Mouse (Mus musculus) neutrophil, adult 5-6 weeks (primary cell): ENCODE results near the gene Apod. TPM values are rescaled to one million over a fixed set of nuclear protein-coding genes. Genes with fewer than 3 reads are reported as not detected.
"Not testable (repeated sequence)": the region's sequence is repeated elsewhere in the genome, so short reads cannot be mapped to it uniquely, and the experiment has no call there.

ENCODE experiments used
- ATAC-seq: fragments of 151-379, 151-347 bp; 2 replicates; pipeline ENCODE4 v1.8.0; 2017; ENCODE audit warnings: mild to moderate bottlenecking, moderate TSS enrichment; ENCODE audit not compliant: insufficient number of reproducible peaks, poor library complexity, low FRiP score, severe bottlenecking; ENCODE audit errors: extremely low read depth
- total RNA-seq: library from RNA; stranded (forward); fragments of 200-1000 nt; gene quantifications from 2 replicates; pipeline ENCODE4 v1.2.3, GENCODE M21; 2017

The Apod gene
- 1.9 TPM in 1 of 2 replicates, not detected in the other for total RNA-seq

- no peak for ATAC-seq
Observed at GRCm38 (mm10) chr16:31314497-31315233, at the start of gene Apod. TSS of gene Apod (minus strand) at chr16:31314808.

DNA sequence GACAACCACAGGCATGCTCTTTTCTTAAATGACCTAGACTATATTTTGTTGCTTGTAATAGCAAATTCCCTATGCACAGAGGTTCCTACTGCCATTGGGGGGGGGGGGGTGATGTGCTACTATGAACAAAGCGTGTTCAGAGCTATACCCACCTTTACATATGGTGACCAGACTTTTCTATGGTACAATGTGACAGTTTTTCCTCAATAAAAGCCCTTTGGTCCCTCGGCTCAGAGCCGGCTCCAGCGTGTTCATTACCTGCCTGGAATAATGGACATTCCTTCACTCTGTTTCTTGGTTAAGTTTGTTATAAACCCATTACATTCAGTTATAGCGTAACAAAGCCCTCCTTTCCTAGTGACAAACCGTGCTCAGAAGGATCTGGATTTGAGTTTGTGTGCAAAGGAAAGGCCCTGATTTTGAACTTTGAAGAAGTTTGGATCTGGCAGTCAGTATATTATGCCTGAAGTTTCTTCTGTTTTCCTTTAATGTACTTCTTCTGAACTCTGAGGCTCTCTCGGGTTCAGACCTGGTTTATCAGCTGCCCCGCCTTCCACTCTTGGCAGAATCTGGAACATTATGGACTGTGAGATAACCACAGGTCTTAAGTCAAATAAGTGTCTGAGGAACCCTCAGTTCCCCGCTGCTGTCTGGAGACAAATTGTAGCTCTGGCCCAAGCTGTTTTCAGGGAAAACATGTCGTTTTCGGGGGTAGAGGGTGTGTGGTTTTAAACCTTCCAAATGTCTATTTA lies 49.3 kb upstream of the Apod start:
- ATAC-seq: no peak

GRCm38 (mm10) chr16:31359542-31359941 lies 44.9 kb upstream of the Apod start:
- ATAC-seq: no peak

DNA sequence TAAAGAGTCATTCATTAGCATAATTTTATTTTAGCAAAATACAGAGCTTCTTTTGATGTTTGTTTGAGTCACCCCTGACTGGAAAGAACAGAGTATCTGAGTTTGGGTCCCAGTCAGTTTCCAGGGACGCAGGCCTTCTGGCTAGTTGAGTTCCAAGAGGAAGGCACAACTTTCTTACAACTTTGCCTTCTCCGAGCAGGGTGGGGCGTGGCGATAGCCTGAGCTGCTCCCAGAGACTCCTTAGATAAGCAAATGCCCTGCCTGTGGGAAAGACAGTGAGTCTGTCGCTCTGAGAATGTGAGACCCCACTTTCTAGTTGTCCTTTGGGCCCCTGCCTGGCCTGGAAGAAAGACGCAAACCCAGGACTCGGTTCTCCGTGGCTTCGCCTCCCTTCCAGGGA lies 44.4 kb upstream of the Apod start:
- ATAC-seq: no peak

- ATAC-seq: no peak
Observed at GRCm38 (mm10) chr16:31358576-31358975, 44.0 kb upstream of the Apod start.

GRCm38 (mm10) chr16:31355882-31356281 lies 41.3 kb upstream of the Apod start:
- no peak for ATAC-seq

GRCm38 (mm10) chr16:31354341-31355329 lies 40.0 kb upstream of the Apod start:
- ATAC-seq: peak; percentile 81

- ATAC-seq: no peak
Observed at GRCm38 (mm10) chr16:31352996-31353395, 38.4 kb upstream of the Apod start.

DNA sequence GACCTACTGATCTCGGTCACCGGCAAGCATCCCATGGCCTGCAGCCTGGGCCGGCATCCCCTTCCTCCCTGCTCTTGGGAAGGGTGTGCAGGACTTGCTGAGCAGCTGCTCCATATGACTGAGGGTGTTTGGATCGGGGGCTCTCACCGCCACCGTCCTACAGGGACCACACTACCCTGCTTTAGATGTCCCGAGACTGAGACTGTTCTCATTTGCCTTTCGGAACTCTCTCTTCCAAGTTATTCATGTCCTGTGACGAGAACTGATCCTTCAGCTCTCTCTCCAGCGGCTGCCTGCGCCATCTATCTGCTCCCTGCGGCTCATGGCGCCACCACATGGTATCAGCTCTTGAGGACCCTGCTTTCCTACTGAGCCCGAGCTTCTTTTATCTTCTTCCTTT lies 33.0 kb upstream of the Apod start:
- ATAC-seq: no peak

GRCm38 (mm10) chr16:31342966-31343365 lies 28.4 kb upstream of the Apod start:
- no peak for ATAC-seq

- no peak for ATAC-seq
Observed at GRCm38 (mm10) chr16:31342556-31342955, 27.9 kb upstream of the Apod start.

- no peak for ATAC-seq
Observed at GRCm38 (mm10) chr16:31339332-31339731, 24.7 kb upstream of the Apod start.

DNA sequence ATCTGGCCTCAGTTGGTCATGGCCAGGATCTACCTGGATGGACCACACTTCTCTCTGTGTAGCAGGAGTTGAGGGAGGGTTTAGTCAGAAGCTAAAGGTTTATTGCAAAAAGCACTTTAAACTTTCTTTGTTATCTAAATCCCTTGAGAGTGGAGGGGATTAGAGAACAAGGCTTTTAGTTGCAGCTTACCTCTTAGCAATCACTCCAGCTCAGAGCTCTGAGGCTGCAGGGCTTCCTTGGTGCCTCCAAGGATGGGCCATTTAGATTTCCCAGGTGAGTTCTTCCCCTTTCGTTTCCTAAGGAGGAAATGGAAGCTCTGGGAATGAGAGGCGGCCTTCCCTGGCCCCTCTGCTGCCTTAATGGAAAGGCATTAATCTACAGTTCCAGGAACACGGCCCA lies 23.3 kb upstream of the Apod start:
- ATAC-seq: no peak

DNA sequence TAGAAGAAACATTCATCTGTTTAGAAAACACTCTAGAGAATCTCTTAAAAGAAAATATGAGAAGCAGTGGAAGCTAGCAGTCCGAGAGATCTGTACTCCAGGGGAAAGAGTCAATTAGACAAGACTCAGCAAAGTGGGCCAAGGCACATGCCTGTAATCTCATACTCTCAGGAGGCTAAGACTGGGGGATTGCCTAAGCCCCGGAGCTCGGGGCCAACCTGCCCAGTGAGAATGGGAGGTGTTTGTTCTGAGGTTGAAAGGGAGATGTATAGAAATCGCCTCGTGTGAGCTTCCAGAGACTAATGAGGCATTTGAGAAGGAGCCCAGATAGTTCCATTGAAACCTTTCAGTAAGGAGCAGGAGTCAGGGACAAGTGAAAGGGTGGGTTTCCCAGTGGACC lies 20.2 kb upstream of the Apod start:
- ATAC-seq: no peak

- ATAC-seq: no peak
Observed at GRCm38 (mm10) chr16:31332586-31332985, 18.0 kb upstream of the Apod start.

DNA sequence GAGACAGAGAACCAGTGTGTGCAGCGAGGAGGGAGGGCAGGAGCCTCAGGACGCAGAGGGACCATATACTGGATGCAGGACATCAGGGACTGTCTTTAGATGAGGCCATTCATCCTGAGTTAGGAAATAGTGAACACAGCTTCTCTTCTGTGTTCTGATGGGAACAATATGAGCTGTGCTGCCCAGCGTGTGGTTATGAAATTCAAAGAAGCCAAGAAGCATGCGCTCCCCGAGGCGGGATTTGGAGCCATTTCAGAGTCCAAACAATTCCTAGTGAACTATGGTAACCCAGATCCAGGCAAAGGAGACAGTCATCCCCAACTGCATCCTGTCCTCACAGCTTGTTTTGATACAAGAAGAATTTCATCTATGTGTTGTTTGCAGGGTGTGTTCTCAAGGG lies 16.4 kb upstream of the Apod start:
- not testable (repeated sequence) for ATAC-seq

- ATAC-seq: no peak
Observed at GRCm38 (mm10) chr16:31329668-31330067, 15.1 kb upstream of the Apod start.

GRCm38 (mm10) chr16:31327891-31328290 lies 13.3 kb upstream of the Apod start:
- ATAC-seq: no peak

DNA sequence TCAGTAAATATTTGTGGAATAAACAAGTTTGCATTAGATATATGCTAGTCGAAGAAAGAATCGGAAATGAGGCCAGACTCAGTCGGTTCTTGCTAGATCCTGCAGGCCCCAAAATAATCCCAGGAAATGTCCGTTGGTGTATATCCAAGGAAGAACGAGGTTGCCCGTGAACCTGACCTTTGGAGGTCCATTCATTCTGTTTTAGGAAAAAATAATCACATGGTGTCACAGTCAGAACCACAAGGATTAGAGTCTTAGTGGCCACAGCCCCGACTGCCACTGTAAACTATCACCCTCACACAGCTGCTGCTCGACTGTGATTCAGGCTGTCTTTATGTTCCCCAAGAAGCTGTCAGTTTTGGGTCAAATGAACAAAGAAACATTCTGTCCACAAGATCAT lies 12.8 kb upstream of the Apod start:
- ATAC-seq: no peak
